Mouse (Mus musculus): ENCODE results near the gene Actn4.

DNA sequence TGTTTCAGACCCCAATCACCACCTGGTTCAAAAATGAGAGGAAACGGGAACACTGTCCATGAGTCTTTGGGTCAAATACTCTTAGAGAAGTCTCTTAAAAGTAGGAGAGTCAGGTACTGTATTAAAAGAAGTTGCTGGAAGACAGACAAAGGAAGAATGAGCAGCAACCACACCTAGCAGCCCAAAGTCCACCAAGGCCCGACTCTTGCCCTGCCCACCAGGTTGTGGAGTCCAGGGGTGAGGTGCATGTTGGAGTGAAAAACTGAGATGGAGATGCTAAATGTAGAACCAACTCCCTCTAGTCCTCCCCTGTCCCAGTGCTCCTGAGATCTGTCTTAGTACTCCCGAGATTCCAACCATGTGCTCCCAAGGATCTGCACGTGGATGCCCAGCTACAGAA lies 111.5 kb downstream of the Actn4 start:
- TF ChIP-seq POLR2A (IDR thresholded peaks at IDR 0.05; ENCODE audit: borderline replicate concordance, insufficient read depth, low read length) = no peak
- no peak for TF ChIP-seq CTCF (IDR thresholded peaks at IDR 0.05; ENCODE audit: borderline replicate concordance, insufficient read depth, low read depth, low read length)

Data from cerebellum, adult 2 months (tissue).